Mouse (Mus musculus): ENCODE data around the gene Nmnat2.

DNA sequence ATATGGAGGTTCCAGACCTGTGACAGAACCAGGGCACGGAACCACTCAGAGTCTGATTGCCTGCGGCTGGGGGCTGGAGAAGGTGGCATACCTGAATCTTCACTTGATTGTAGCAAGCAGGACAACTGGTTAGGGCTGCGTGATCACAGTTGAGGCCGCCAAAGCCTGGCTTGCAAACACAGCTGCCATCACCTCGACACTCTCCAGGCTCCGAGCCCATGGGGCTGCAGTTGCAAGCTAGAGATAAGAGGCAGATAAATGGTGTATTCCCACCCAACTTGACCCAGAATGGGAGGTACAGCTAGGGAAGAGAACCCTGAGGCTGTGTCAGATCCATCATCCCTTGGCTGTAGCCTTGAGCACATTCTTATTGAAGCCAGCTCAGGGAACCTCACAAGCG lies 184.8 kb downstream of the Nmnat2 start:
- TF ChIP-seq CTCF (IDR thresholded peaks at IDR 0.05; ENCODE audit: control insufficient read depth, insufficient read depth, insufficient read length): no peak
- TF ChIP-seq MAX (IDR thresholded peaks at IDR 0.05): no peak
